Mouse (Mus musculus) heart, embryonic 15.5 days (tissue): Measurements from ENCODE around the gene Clip2. TPM values are rescaled to one million over a fixed set of nuclear protein-coding genes. Genes with fewer than 3 reads are reported as not detected.

Experiments
- ATAC-seq: fragments of 200-750 bp; cut with Nextera tagmentation; replicated peaks from 2 replicates; pipeline ENCODE4 v1.8.0; 2017; ENCODE audit warnings: low read depth, moderate TSS enrichment; ENCODE audit not compliant: insufficient number of reproducible peaks, insufficient read depth, low FRiP score
- H3K27ac ChIP-seq: fragments of 300-500 bp; sonication (generic); 2 replicates; pipeline ENCODE4 v1.5.1; 2015; ENCODE audit warnings: mild to moderate bottlenecking, inconsistent platforms
- H3K27me3 ChIP-seq: fragments of 300-500 bp; sonication (generic); 2 replicates; pipeline ENCODE4 v1.6.1; 2015; ENCODE audit warnings: inconsistent platforms
- H3K36me3 ChIP-seq: fragments of 300-500 bp; sonication (generic); 2 replicates; pipeline ENCODE4 v1.6.1; 2015; ENCODE audit warnings: mild to moderate bottlenecking, inconsistent platforms
- H3K4me1 ChIP-seq: fragments of 300-500 bp; sonication (generic); replicated peaks from 2 replicates; pipeline ENCODE4 v1.6.1; 2015; ENCODE audit warnings: inconsistent platforms
- H3K4me2 ChIP-seq: fragments of 300-500 bp; sonication (generic); 2 replicates; pipeline ENCODE4 v1.6.1; 2015; ENCODE audit warnings: inconsistent platforms, mild to moderate bottlenecking, moderate library complexity
- H3K4me3 ChIP-seq: fragments of 300-500 bp; sonication (generic); 2 replicates; pipeline ENCODE4 v1.5.1; 2015; ENCODE audit warnings: mild to moderate bottlenecking, inconsistent platforms
- H3K9ac ChIP-seq: fragments of 300-500 bp; sonication (generic); 2 replicates; pipeline ENCODE4 v1.6.1; 2015; ENCODE audit warnings: mild to moderate bottlenecking, inconsistent platforms
- H3K9me3 ChIP-seq: fragments of 300-500 bp; sonication (generic); replicated peaks from 2 replicates; pipeline ENCODE4 v1.6.1; 2016; ENCODE audit warnings: inconsistent platforms
- WGBS: fragments of 180-500 bp; shearing (Covaris S2); methylation state at CpG from one replicate; pipeline ENCODE4 v1.1.7; 2015; ENCODE audit warnings: mixed read lengths; 5-methylcytosine and 5-hydroxymethylcytosine counted together
- polyA plus RNA-seq: library from polyadenylated mRNA; unstranded; fragments of >200 nt; fragmentation: Nextera tagmentation; extraction: Ambion mirVana; gene quantifications from 2 replicates; pipeline ENCODE4 v1.2.1, GENCODE M21; 2015

Clip2 gene
- polyA plus RNA-seq, 1 experiment from 2014 or later, result 1.4 TPM

DNA sequence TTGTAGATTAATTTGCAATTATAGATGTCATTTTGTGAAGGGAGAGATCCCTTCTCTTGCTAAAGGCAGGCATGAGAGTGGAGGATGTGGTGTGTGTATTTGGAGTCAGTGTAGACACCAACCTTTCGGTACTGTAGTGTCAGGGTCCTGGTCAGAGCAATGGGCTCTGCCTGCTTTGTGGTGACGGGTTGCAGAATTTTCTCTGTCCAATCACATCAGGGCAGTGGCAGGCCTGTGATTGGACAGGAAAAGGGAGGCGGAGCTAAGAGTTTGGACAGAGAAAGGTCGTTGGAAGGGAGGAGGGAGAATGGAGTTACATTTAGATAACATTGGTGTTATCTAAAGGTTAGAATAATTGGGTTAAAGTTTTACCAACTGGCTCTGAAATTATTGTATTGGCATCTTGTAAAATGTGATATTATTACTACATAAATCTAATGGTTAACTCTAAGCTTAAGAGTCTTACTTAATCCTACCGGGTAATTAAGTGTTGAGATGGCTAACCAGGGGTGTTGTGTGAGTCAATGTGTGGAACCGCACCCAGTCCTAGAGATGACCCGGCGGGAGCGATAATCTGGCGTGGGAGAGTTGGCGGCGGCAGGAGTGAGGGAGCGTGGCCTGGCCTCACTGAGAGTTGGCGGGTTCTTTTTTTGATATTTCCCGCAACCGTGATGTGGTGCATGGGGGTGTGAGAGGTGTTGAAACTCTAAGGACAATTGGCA lies 8.4 kb upstream of the Clip2 start:
- Histone ChIP-seq H3K27me3 (no peaks in the 10 kb centered on the region), H3K9me3 (no peaks in the 10 kb centered on the region), H3K4me2 (no peak overlapping the region), H3K4me1 (peaks cover 4% of the 10 kb centered on the region), H3K36me3 (no peaks in the 10 kb centered on the region), H3K9ac (no peak overlapping the region), H3K4me3 (no peak overlapping the region), H3K27ac (no peak overlapping the region)
- WGBS, result 74% methylated on average over 16 of the region's 16 CpGs
- no peak for ATAC-seq

DNA sequence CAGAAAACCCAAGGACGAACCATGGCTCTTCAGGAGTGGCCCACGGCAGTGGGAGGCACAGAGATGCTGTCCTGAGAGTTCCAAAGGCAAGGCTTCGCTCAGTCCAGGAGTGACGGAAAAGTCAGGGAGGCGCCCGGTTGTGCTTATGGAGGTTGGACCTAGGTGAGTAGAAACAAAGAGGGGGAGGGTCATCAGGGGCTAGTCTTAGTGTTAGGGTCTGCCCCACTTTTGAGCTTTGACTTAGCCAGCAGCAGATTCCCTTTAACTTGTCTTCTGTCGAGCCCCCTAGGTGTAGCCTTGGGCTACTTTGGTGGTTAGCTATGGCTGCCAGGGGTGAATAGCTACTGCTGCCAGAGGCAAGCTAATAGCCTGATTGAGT lies 7.8 kb upstream of the Clip2 start, which contains the start of gene Syna:
Syna (minus strand) TSS at position 101 of the 379 bp plus-strand sequence.
- Histone ChIP-seq H3K4me3 (no peak within 1 kb of the TSS), H3K9ac (no peak within 1 kb of the TSS), H3K36me3 (no peaks in the 10 kb centered on the region), H3K27me3 (no peaks in the 10 kb centered on the region), H3K27ac (no peak within 1 kb of the TSS), H3K4me2 (no peak within 1 kb of the TSS), H3K9me3 (no peaks in the 10 kb centered on the region), H3K4me1 (peaks cover 10% of the 10 kb centered on the region)
- 69% methylated on average over 7 of the region's 7 CpGs for WGBS
- no peak for ATAC-seq

DNA sequence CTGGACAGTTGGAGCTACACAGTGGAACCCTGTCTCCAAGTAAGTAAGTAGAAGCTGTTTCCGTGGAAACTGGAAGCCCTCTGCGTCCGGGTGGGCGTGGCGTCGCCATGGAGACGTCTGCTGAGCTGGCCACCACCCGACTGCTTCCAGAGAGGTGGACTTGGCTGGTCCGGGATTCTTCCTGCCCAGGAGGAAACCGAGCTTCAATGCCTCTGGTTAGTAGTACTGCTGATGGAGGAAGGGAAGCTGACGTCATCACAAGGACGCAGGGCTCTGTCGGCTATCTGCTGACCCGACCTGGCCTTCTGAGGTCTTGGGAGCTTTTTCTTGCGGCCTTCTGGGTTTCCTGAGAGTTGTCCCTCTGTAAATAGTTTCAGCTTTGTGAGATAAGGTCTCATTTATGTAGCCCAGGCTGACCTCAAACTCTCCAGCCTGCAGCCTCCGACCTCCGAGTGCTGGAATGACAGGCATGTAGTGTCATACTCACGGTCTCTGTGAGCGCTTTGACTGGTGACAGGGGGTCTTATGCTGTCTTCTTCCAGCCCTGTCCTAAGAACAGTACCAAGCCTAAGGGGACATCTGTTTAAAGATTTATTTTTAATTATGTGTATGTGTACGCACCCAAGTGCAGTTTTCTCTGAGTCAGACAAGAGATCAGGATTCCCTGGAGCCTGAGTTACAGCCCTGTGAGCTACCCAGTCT lies 3.4 kb upstream of the Clip2 start:
- WGBS, result 7% methylated on average over 20 of the region's 20 CpGs
- H3K4me1 ChIP-seq, result peaks cover 31% of the 10 kb centered on the region
- ATAC-seq, result peak; percentile 23; the same call in 1 of the 2 replicates

DNA sequence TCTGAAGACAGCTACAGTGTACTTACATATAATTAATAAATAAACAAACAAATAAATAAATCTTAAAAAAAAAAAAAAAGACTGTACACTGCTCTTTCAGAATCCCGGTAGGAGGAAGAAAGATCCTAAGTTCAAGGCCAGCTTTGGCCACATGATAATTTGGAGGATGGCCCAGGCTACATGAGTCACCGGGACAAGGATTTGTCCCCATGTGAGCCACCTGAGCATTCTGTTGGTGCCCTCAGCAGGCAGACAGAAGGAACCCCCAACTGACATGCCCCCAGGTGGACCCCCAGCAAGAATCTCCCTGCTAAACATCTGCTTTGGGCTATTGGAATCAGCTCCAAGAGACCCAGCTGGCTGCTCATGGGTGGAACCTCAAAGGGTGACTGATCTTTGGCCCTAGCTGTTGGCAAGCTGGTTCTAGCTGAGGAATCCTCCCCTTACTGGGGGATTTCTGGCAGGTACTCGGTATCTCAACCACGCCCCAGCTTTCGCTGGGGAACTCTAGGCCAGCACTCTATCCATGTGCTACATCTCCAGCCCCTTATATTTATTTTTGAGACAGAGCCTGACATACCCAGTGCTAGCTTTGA lies 1.8 kb upstream of the Clip2 start:
- Histone ChIP-seq H3K9ac (no peak overlapping the region), H3K4me1 (peaks cover 39% of the 10 kb centered on the region), H3K4me2 (no peak overlapping the region), H3K9me3 (no peaks in the 10 kb centered on the region), H3K4me3 (no peak overlapping the region), H3K36me3 (no peaks in the 10 kb centered on the region), H3K27me3 (no peaks in the 10 kb centered on the region), H3K27ac (no peak overlapping the region)
- WGBS, result 85% methylated on average over 5 of the region's 5 CpGs
- no peak for ATAC-seq

More for the DNA sequence above, 3.4 kb upstream of the Clip2 start:
- no peaks in the 10 kb centered on the region for H3K36me3 ChIP-seq
- no peaks in the 10 kb centered on the region for H3K9me3 ChIP-seq
- no peaks in the 10 kb centered on the region for H3K27me3 ChIP-seq
- peak overlapping the region; percentile 49 for H3K27ac ChIP-seq
- no peak overlapping the region for H3K9ac ChIP-seq
- H3K4me3 ChIP-seq, result no peak overlapping the region
- 0 out of 2 replicates have a peak overlapping the region, but pooled peaks have one; percentile 30 for H3K4me2 ChIP-seq

DNA sequence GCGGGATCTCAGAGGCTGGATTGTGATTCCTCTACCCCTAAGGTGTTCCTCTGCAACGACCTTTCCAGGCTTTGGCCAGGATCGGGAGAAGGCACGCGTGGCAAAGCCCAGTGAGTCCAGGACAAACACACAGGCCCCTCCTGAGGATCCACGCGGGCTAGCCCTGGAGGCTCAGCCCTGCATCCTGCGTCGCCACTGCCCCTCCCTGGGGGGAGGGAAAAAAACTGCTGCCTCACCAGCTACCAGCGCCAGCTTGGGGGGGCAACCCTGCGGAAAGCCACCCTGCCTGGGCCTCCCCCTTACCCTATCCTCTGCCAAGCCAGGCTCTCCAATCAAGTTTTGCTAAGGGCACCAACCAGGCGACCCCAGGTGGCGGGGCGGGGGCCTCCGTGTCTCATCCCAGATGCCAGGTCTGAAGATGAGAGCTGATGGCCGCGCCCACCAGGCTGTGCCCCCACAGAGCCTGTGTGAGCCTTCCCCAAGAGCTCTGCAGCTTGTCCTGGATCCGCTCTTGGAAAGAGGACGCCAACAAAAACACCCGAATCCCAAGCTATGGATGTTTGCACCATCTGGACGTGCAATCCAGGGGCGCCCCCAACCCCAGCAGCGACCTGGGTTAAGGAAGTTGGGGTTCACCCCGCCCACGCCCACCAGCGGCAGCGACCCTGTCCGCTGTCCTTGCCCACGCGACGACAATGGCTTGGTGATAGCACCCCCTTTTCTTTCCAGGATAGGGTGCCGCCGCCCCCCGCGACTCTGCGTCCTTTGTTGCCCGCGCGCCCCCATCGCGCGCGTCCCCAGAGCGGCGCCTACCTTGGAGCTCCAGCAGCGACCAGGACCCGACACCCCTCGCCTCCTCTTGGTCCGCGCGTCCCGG lies 763 bp downstream of the Clip2 start:
- peak overlapping the region; percentile 85 for H3K27ac ChIP-seq
- peak; percentile 5; the same call in 1 of the 2 replicates for ATAC-seq
- H3K27me3 ChIP-seq, result no peaks in the 10 kb centered on the region
- WGBS, result 4% methylated on average over 52 of the region's 52 CpGs
- H3K9me3 ChIP-seq, result no peaks in the 10 kb centered on the region
- H3K36me3 ChIP-seq, result no peaks in the 10 kb centered on the region
- H3K4me2 ChIP-seq, result peak overlapping the region; percentile 94
- peak overlapping the region; percentile 69 for H3K4me3 ChIP-seq
- H3K4me1 ChIP-seq, result peaks cover 49% of the 10 kb centered on the region
- peak overlapping the region; percentile 86 for H3K9ac ChIP-seq

DNA sequence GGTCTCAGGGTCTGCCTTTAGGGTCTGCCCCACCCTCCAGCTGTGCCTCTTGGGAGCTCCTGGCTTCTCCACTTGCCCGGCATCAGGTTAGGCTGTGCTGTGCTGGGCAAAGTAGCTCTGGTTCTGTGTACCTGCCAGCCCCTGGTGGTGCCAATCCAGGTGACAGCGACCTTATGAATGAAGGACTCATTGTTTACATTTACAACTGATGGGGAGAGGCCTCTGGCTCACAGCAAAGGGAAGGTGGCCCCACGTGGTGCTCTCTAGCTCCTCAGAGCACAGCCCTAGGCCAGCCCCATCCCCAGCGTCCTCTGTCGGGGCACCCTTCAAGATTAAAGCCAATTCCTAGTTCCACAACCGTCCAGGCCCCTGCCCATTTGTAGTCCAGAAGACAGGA lies 1.4 kb downstream of the Clip2 start:
- 24% methylated on average over 6 of the region's 6 CpGs for WGBS
- Histone ChIP-seq H3K4me3 (peak overlapping the region; percentile 69), H3K27me3 (no peaks in the 10 kb centered on the region)

DNA sequence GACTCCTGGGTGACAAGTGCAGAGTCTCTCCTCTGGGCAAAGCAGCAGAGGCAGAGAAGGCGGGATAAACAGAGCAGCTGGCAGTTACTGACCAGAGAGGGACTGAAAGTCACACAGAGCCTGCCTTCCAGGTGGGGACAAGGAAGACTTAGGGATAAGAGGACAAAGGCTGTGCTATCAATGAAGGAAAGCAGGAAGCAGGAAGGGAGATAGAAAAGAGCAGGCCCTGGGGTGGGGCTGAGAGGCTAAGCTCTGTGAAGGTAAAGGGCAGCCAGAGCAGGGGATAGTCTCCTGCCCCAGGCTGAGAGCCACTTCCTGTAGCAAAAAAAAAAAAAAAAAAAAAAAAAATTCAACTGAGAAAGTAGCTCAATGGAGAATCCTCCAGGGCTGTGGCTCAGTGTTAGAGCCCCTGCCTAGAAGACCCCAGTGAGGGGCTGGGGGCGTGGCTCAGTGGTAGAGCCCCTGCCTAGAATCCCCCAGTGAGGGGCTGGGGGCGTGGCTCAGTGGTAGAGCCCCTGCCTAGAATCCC lies 2.5 kb downstream of the Clip2 start:
- no peak overlapping the region for H3K4me3 ChIP-seq
- no peak overlapping the region for H3K9ac ChIP-seq
- WGBS, result 89% methylated on average over 3 of the region's 3 CpGs
- H3K4me2 ChIP-seq, result no peak overlapping the region
- no peak for ATAC-seq
- H3K9me3 ChIP-seq, result no peaks in the 10 kb centered on the region
- H3K27ac ChIP-seq, result no peak overlapping the region
- peaks cover 38% of the 10 kb centered on the region for H3K4me1 ChIP-seq
- H3K36me3 ChIP-seq, result no peaks in the 10 kb centered on the region
- H3K27me3 ChIP-seq, result no peaks in the 10 kb centered on the region

More for the DNA sequence above, 1.4 kb downstream of the Clip2 start:
- peak overlapping the region; percentile 86 for H3K9ac ChIP-seq
- no peaks in the 10 kb centered on the region for H3K36me3 ChIP-seq
- H3K4me2 ChIP-seq, result peak overlapping the region; percentile 94
- H3K9me3 ChIP-seq, result no peaks in the 10 kb centered on the region
- peak overlapping the region; percentile 85 for H3K27ac ChIP-seq
- peaks cover 47% of the 10 kb centered on the region for H3K4me1 ChIP-seq
- no peak for ATAC-seq

DNA sequence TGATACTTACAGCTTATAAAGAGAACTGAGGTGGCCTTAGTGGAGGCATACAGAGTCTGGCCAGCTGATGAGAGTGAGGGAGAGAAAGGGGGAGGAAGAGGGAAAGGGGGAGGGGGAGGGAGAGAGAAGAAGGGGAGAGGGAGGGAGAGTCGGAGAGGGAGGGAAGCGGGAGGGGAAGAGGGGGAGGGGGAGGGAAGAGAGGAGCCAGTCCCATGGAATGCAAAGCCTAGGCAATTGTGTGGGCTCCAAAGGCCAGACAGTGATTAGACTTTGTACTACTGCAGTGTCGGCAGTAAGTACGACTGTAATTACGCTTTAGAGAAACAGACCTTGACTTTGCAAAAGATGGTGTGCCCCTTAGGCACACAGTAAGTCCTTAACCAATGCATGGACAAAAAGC lies 3.9 kb downstream of the Clip2 start:
- Histone ChIP-seq H3K27me3 (no peaks in the 10 kb centered on the region), H3K4me3 (no peak overlapping the region), H3K4me2 (no peak overlapping the region), H3K27ac (no peak overlapping the region), H3K36me3 (no peaks in the 10 kb centered on the region), H3K9ac (no peak overlapping the region), H3K9me3 (no peaks in the 10 kb centered on the region), H3K4me1 (peaks cover 38% of the 10 kb centered on the region)
- WGBS, result 53% methylated on average over 5 of the region's 5 CpGs
- ATAC-seq, result no peak

DNA sequence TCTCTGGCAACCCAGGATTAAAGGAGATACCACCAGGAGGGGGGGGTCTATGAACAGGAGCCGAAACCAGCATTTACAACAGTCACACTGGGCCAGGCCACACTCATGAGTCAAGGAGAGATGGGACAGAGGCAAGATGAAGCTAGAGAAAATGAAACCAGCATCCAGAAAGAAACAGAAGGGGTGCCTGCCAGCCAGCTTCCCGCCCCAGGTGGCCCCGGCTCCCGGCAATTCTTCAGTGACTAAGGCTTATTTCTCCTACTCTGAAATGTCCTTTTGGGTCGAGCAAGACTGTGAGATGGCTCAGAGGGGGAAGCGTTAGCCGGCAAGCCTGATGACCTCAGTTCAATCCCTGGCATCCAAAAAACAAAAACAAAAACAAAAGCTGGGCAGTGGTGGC lies 5.4 kb downstream of the Clip2 start:
- H3K36me3 ChIP-seq, result no peaks in the 10 kb centered on the region
- ATAC-seq, result no peak
- H3K4me1 ChIP-seq, result peaks cover 33% of the 10 kb centered on the region
- WGBS, result 85% methylated on average over 7 of the region's 7 CpGs
- H3K27ac ChIP-seq, result no peak overlapping the region
- no peak overlapping the region for H3K4me2 ChIP-seq
- no peaks in the 10 kb centered on the region for H3K27me3 ChIP-seq
- H3K4me3 ChIP-seq, result no peak overlapping the region
- H3K9me3 ChIP-seq, result no peaks in the 10 kb centered on the region
- no peak overlapping the region for H3K9ac ChIP-seq

DNA sequence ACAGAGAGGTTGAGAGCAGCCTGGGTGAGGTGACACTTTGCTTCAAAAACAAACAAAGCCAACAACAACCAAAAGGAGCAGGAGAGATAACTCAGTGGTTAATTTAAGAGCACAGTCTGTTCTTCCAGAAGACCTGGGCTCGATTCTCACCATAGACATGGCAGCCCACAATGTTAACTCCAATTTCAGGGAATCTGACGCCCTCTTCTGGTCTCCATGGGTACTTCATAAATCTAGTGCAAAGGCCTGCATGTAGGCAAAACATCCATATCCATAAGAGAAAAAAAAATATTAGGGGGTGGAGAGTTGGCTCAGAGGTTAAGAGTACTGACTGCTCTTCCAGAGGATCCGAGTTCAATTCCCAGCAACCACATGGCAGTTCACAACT lies 7.0 kb downstream of the Clip2 start:
- Histone ChIP-seq H3K4me1 (peaks cover 33% of the 10 kb centered on the region), H3K27ac (no peak overlapping the region), H3K4me3 (no peak overlapping the region), H3K27me3 (no peaks in the 10 kb centered on the region), H3K4me2 (no peak overlapping the region), H3K36me3 (no peaks in the 10 kb centered on the region), H3K9ac (no peak overlapping the region), H3K9me3 (no peaks in the 10 kb centered on the region)
- no peak for ATAC-seq
- 50% methylated on average over 3 of the region's 3 CpGs for WGBS
